Mouse (Mus musculus) bone marrow, adult 2 months (tissue): Measurements from ENCODE around the gene Nup210.

ENCODE experiments used
- CTCF ChIP-seq: fragments of 200-500 bp; IDR thresholded peaks from 2 replicates; pipeline ENCODE4 v1.5.1; 2011; ENCODE audit warnings: low read length, control low read depth; ENCODE audit not compliant: control insufficient read depth, insufficient read depth
- POLR2A ChIP-seq: fragments of 200-500 bp; IDR thresholded peaks from 2 replicates; pipeline ENCODE4 v1.6.1; 2011; ENCODE audit warnings: low read depth, mild to moderate bottlenecking, control low read depth, low read length, borderline replicate concordance; ENCODE audit not compliant: control insufficient read depth

GRCm38 (mm10) chr6:91118526-91118925 lies 1.9 kb upstream of the Nup210 start:
- TF ChIP-seq POLR2A (no peak), CTCF (no peak)
